Mouse (Mus musculus): ENCODE results near the gene Sdccag8.

DNA sequence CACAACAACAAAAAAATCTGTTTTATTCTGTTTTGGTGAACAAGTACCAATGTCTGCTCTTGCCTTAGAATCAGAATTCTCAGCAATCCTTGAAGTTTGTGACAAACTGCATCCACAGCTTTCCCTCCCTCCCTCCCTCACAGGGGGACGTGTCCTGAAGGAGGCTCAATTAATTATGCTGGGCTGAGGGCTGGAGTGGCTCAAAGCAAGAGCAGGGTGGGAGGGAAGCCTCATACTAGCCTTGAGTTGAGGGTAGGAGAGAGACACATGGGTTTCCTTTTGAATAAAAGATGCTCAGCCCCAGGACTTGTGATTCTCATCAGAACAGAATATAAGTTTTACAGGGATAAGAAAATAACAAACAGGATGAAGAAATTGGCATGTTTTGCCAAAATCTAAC lies 217.8 kb downstream of the Sdccag8 start:
- TF ChIP-seq EP300 (optimal IDR thresholded peaks at IDR 0.05) (no peak), CTCF (IDR thresholded peaks at IDR 0.05; ENCODE audit: low read depth) (no peak)

All from stomach, postnatal 0 days (tissue).